Mouse (Mus musculus) heart, adult 2 months (tissue): ENCODE results near the gene Eps8. TPM values are rescaled to one million over a fixed set of nuclear protein-coding genes. Genes with fewer than 3 reads are reported as not detected.

ENCODE experiments used
- DNase-seq, 2 experiments: peaks; one replicate each; pipeline ENCODE4 v3.0.0; 2021
- H3K27ac ChIP-seq: fragments of 200-600 bp; 2 replicates; pipeline ENCODE4 v1.8.1; 2022
- H3K27me3 ChIP-seq: fragments of 200-500 bp; 2 replicates; pipeline ENCODE4 v1.6.1; 2012; ENCODE audit warnings: mild to moderate bottlenecking, low read length, inconsistent platforms, mixed read lengths; ENCODE audit not compliant: control insufficient read depth, insufficient read depth
- H3K36me3 ChIP-seq: fragments of 200-500 bp; 2 replicates; pipeline ENCODE4 v1.6.1; 2012; ENCODE audit warnings: low read length, inconsistent platforms; ENCODE audit not compliant: control insufficient read depth, insufficient read depth
- H3K4me1 ChIP-seq: fragments of 200-500 bp; 2 replicates; pipeline ENCODE4 v1.6.1; 2011; ENCODE audit warnings: low read length; ENCODE audit not compliant: control insufficient read depth, insufficient read depth
- H3K4me3 ChIP-seq: fragments of 200-600 bp; 2 replicates; pipeline ENCODE4 v1.8.1; 2022
- H3K79me2 ChIP-seq: fragments of 200-500 bp; replicated peaks from 2 replicates; pipeline ENCODE4 v1.6.1; 2012; ENCODE audit warnings: mild to moderate bottlenecking, inconsistent platforms, low read length, moderate library complexity, mixed read lengths; ENCODE audit not compliant: control insufficient read depth, insufficient read depth
- H3K9ac ChIP-seq: fragments of 200-500 bp; 2 replicates; pipeline ENCODE4 v1.6.1; 2012; ENCODE audit warnings: low read depth, mild to moderate bottlenecking, control low read depth, inconsistent platforms, low read length, mixed read lengths
- CTCF ChIP-seq: fragments of 200-600 bp; IDR thresholded peaks from 2 replicates; pipeline ENCODE4 v1.8.1; 2022; ENCODE audit warnings: antibody characterized with exemption, mild to moderate bottlenecking, moderate library complexity
- EP300 ChIP-seq: fragments of 200-500 bp; IDR thresholded peaks from 2 replicates; pipeline ENCODE4 v1.6.1; 2011; ENCODE audit warnings: low read depth, low read length, control low read depth; ENCODE audit not compliant: insufficient read depth
- POLR2A ChIP-seq: fragments of 200-500 bp; IDR thresholded peaks from 2 replicates; pipeline ENCODE4 v1.6.1; 2011; ENCODE audit warnings: mild to moderate bottlenecking, low read depth, low read length, control low read depth; ENCODE audit not compliant: insufficient read depth
- WGBS: fragments of 180-500 bp; shearing (Covaris S2); methylation state at CpG from one replicate; pipeline ENCODE4 v1.1.7; 2018; 5-methylcytosine and 5-hydroxymethylcytosine counted together
- intact Hi-C: fragments of 180-260 bp; cut with DNase I; formaldehyde crosslinking; loops from one replicate; pipeline ENCODE4 v1.15.1; 2025
- polyA plus RNA-seq: library from polyadenylated mRNA; depleted of rRNA; stranded (reverse); fragments of >200 nt; gene quantifications from 2 replicates; pipeline ENCODE4 v1.2.3, GENCODE M21; 2012; rRNA removed
- total RNA-seq, 2 experiments: library from RNA; stranded (reverse); gene quantifications; 2 replicates each; pipeline ENCODE4 v1.2.3; 2021

Gene Eps8
- total and polyA plus RNA-seq, 3 experiments, result 6.7 to 12.2 (median 11.6) TPM

- Histone ChIP-seq H3K4me1 (no peaks in the 10 kb centered on the region), H3K4me3 (no peak overlapping the region), H3K79me2 (no peaks in the 10 kb centered on the region), H3K27me3 (no peaks in the 10 kb centered on the region), H3K9ac (no peak overlapping the region), H3K27ac (no peak overlapping the region), H3K36me3 (no peaks in the 10 kb centered on the region)
- WGBS, result 84% methylated on average over 12 of the region's 12 CpGs
- intact Hi-C loops, result no loop called here
- TF ChIP-seq EP300, result no peak
- TF ChIP-seq CTCF, result no peak
- TF ChIP-seq POLR2A, result no peak
- no peak for DNase-seq
Observed at GRCm38 (mm10) chr6:137443089-137443488, 211.6 kb downstream of the Eps8 start.

- Histone ChIP-seq H3K4me1 (no peaks in the 10 kb centered on the region), H3K9ac (no peak overlapping the region), H3K27me3 (no peaks in the 10 kb centered on the region), H3K27ac (no peak overlapping the region), H3K36me3 (no peaks in the 10 kb centered on the region), H3K79me2 (no peaks in the 10 kb centered on the region), H3K4me3 (no peak overlapping the region)
- no peak for DNase-seq
- intact Hi-C loops, result no loop called here
- TF ChIP-seq CTCF (no peak), EP300 (no peak), POLR2A (no peak)
- 58% methylated on average over 19 of the region's 19 CpGs for WGBS
Observed at GRCm38 (mm10) chr6:137440559-137441486, 213.9 kb downstream of the Eps8 start.

DNA sequence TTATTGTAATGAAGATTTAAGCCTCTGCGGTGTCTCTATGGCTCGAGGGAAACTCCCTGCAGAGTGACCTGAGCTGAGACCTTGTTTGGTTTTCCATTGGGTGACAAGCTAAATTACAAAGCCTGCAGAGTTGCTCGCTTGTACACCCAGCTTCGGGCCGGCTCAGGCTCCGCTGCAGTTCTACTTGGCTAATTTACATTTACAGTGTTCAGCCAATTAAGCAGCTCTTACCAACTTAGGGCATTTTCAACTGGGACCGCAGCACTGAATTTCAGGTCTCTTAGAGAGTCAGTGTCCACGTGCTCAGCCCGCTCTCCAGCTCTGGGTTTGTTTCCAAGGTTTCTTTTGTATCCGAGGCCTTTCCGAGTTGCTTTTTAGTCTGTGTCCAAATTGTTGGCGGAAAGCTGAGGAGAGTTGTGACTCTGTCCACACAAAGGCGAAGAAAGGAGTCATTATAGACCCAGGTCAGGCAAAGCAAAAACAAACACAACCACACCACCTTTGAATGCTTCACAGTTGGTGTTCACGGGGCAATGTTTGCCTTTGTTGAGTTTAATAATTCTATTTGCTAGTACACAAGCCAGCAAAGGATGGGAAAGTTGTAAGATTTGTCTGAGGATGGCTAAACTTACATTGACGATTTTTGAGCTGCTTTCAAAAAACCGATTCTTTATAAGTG lies 216.6 kb downstream of the Eps8 start:
- TF ChIP-seq POLR2A (no peak), CTCF (no peak), EP300 (no peak)
- Histone ChIP-seq H3K36me3 (no peaks in the 10 kb centered on the region), H3K27ac (no peak overlapping the region), H3K4me1 (no peaks in the 10 kb centered on the region), H3K27me3 (no peaks in the 10 kb centered on the region), H3K9ac (no peak overlapping the region), H3K4me3 (no peak overlapping the region), H3K79me2 (no peaks in the 10 kb centered on the region)
- 83% methylated on average over 16 of the region's 16 CpGs for WGBS
- intact Hi-C loops, result no loop called here
- no peak for DNase-seq

GRCm38 (mm10) chr6:137437486-137437885 lies 217.2 kb downstream of the Eps8 start:
- 91% methylated on average over 4 of the region's 4 CpGs for WGBS
- Histone ChIP-seq H3K79me2 (no peaks in the 10 kb centered on the region), H3K27me3 (no peaks in the 10 kb centered on the region), H3K9ac (no peak overlapping the region), H3K27ac (no peak overlapping the region), H3K4me3 (no peak overlapping the region), H3K4me1 (no peaks in the 10 kb centered on the region), H3K36me3 (no peaks in the 10 kb centered on the region)
- no peak for DNase-seq
- TF ChIP-seq CTCF, result no peak
- TF ChIP-seq POLR2A, result no peak
- TF ChIP-seq EP300, result no peak
- intact Hi-C loops, result no loop called here

DNA sequence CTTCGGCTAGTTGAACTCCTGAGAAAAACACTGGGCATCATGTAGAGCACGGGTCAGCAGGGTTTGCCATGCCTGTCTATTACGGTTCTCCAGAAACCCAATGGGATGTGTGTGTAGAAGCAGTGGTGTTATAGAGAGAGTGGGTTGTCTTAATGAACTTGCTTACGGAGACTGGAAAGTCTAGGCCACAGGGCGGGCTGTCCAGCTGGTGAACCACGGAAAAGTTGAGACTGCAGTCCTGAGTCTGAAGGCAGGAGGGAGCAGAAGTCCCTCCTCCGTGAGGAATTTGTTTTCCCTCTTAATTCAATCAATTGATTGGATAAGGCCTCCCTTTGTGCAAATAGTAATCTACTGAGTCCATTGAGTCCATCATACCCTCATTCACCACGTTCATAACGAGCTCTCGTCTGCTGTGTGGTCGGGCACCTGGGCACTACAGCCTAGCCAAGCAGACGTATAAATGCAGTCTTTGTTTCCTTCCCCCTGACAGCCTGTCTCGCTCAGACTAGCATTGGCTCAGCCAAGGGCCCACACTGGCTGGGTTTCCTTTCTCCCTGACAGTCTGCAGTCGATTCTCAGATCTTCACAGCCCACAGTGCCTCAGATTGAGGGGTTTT lies 221.0 kb downstream of the Eps8 start:
- no peak overlapping the region for H3K4me3 ChIP-seq
- TF ChIP-seq CTCF (no peak), EP300 (no peak), POLR2A (no peak)
- H3K27me3 ChIP-seq, result no peaks in the 10 kb centered on the region
- H3K79me2 ChIP-seq, result no peaks in the 10 kb centered on the region
- no peak for DNase-seq
- WGBS, result 65% methylated on average over 14 of the region's 14 CpGs
- no peak overlapping the region for H3K27ac ChIP-seq
- H3K9ac ChIP-seq, result no peak overlapping the region
- intact Hi-C loops, result no loop called here
- no peaks in the 10 kb centered on the region for H3K36me3 ChIP-seq
- H3K4me1 ChIP-seq, result no peaks in the 10 kb centered on the region

Other genes with a start within 250 kb of the Eps8 start
- gene Strap, start 80.2 kb upstream of the Eps8 start, total RNA-seq, result 10 to 100 TPM; 81.6 to 86.5 TPM
- 26.3 and 46.6 TPM in 2 replicates for gene Strap, start 80.2 kb upstream of the Eps8 start, polyA plus RNA-seq
- gene Dera, start 99.7 kb upstream of the Eps8 start, total RNA-seq, result 1 to 10 TPM; 4.1 to 4.6 TPM
- gene Dera, start 99.7 kb upstream of the Eps8 start, polyA plus RNA-seq, result 3.0 and 3.8 TPM in 2 replicates